Mouse (Mus musculus) brain, adult 2 months (tissue): Measurements from ENCODE around the gene Atp6v1g1.
A peak's percentile ranks its signal among the peaks of the same experiment; 100 is the strongest.

Source experiments
- DNase-seq: peaks from one replicate; pipeline ENCODE4 v3.0.0; 2011; ENCODE audit warnings: low read depth, low spot score

Gene Atp6v1g1

GRCm38 (mm10) chr4:63579649-63580048, 35.1 kb downstream of the Atp6v1g1 start:
- DNase-seq, result no peak

- peak; percentile 72 for DNase-seq
Measured at GRCm38 (mm10) chr4:63580078-63580477, 35.5 kb downstream of the Atp6v1g1 start.

GRCm38 (mm10) chr4:63582580-63582979, 38.0 kb downstream of the Atp6v1g1 start:
- DNase-seq, result no peak

- DNase-seq, result no peak
Measured at GRCm38 (mm10) chr4:63585216-63585615, 40.6 kb downstream of the Atp6v1g1 start.

- no peak for DNase-seq
Measured at GRCm38 (mm10) chr4:63586240-63586639, 41.7 kb downstream of the Atp6v1g1 start.

GRCm38 (mm10) chr4:63589987-63590386, 45.4 kb downstream of the Atp6v1g1 start:
- DNase-seq, result no peak

GRCm38 (mm10) chr4:63590538-63590937, 46.0 kb downstream of the Atp6v1g1 start:
- no peak for DNase-seq

GRCm38 (mm10) chr4:63594459-63595110, 50.0 kb downstream of the Atp6v1g1 start:
- DNase-seq, result no peak

- no peak for DNase-seq
Measured at GRCm38 (mm10) chr4:63595259-63595658, 50.7 kb downstream of the Atp6v1g1 start.

- DNase-seq, result no peak
Measured at GRCm38 (mm10) chr4:63596010-63596409, 51.4 kb downstream of the Atp6v1g1 start.
